Mouse (Mus musculus) liver, embryonic 12.5 days (tissue): ENCODE measurements around the gene Sbds. TPM values are rescaled to one million over a fixed set of nuclear protein-coding genes. Genes with fewer than 3 reads are reported as not detected.

ENCODE experiments used
- polyA plus RNA-seq: library from polyadenylated mRNA; unstranded; fragments of >200 nt; fragmentation: Nextera tagmentation; extraction: Ambion mirVana; gene quantifications from 2 replicates; pipeline ENCODE4 v1.2.1, GENCODE M21; 2016

Sbds gene
- polyA plus RNA-seq, 1 experiment from 2014 or later: 64.5 TPM

Other genes with a start within 250 kb of the Sbds start
- 39.1 and 41.1 TPM in 2 replicates for gene Asl, start 226.3 kb downstream of the Sbds start, polyA plus RNA-seq
- 33.9 and 34.7 TPM in 2 replicates for gene Crcp, start 226.2 kb downstream of the Sbds start, polyA plus RNA-seq
- 37.1 and 37.2 TPM in 2 replicates for gene Tpst1, start 182.2 kb downstream of the Sbds start, polyA plus RNA-seq
- gene Kctd7, start 110.7 kb downstream of the Sbds start, polyA plus RNA-seq: 7.8 and 8.0 TPM in 2 replicates
- gene Rabgef1, start 83.7 kb downstream of the Sbds start, polyA plus RNA-seq: 31.9 and 34.5 TPM in 2 replicates
- gene Tmem248, start 38.4 kb downstream of the Sbds start, polyA plus RNA-seq: 45.4 and 46.4 TPM in 2 replicates
- gene Tyw1, start 89 bp upstream of the Sbds start, polyA plus RNA-seq: 21.2 and 21.6 TPM in 2 replicates
- 0.10 TPM in 1 of 2 replicates, not detected in the other for gene Caln1, start 113.9 kb upstream of the Sbds start, polyA plus RNA-seq
- not detected in 2 replicates for gene A330070K13Rik, start 129.1 kb upstream of the Sbds start, polyA plus RNA-seq